Mouse (Mus musculus) hindbrain, embryonic 14.5 days (tissue): ENCODE measurements around the gene Slc25a39. TPM values are rescaled to one million over a fixed set of nuclear protein-coding genes. Genes with fewer than 3 reads are reported as not detected.

Experiments used
- ATAC-seq: fragments of 200-750 bp; cut with Nextera tagmentation; 2 replicates; pipeline ENCODE4 v1.8.0; 2017; ENCODE audit warnings: moderate number of reproducible peaks, mild to moderate bottlenecking, moderate TSS enrichment, moderate library complexity; ENCODE audit not compliant: low FRiP score
- DNase-seq: peaks from one replicate; pipeline ENCODE4 v3.0.0-alpha.2; 2015; ENCODE audit warnings: low spot score
- H3K27ac ChIP-seq: fragments of 300-500 bp; sonication (generic); 2 replicates; pipeline ENCODE4 v1.5.1; 2014; ENCODE audit warnings: mild to moderate bottlenecking, moderate library complexity
- H3K27me3 ChIP-seq: fragments of 300-500 bp; sonication (generic); 2 replicates; pipeline ENCODE4 v1.6.1; 2014; ENCODE audit warnings: mild to moderate bottlenecking, low read length, mixed read lengths; ENCODE audit not compliant: control insufficient read depth, insufficient read depth
- H3K36me3 ChIP-seq: fragments of 300-500 bp; sonication (generic); replicated peaks from 2 replicates; pipeline ENCODE4 v1.6.1; 2014; ENCODE audit not compliant: control insufficient read depth, insufficient read depth
- H3K4me1 ChIP-seq: fragments of 300-500 bp; sonication (generic); replicated peaks from 2 replicates; pipeline ENCODE4 v1.6.1; 2014; ENCODE audit warnings: antibody characterized with exemption, low read length, mixed read lengths; ENCODE audit not compliant: control insufficient read depth, insufficient read depth
- H3K4me2 ChIP-seq: fragments of 300-500 bp; sonication (generic); replicated peaks from 2 replicates; pipeline ENCODE4 v1.6.1; 2014; ENCODE audit warnings: mild to moderate bottlenecking, moderate library complexity
- H3K4me3 ChIP-seq: fragments of 300-500 bp; sonication (generic); replicated peaks from 2 replicates; pipeline ENCODE4 v1.5.1; 2014; ENCODE audit warnings: mild to moderate bottlenecking, low read length
- H3K9ac ChIP-seq: fragments of 300-500 bp; sonication (generic); 2 replicates; pipeline ENCODE4 v1.6.1; 2014
- H3K9me3 ChIP-seq: fragments of 300-500 bp; sonication (generic); 2 replicates; pipeline ENCODE4 v1.6.1; 2016; ENCODE audit warnings: low read length; ENCODE audit not compliant: control insufficient read depth
- WGBS: fragments of 180-500 bp; shearing (Covaris S2); extraction: QIAGEN DNeasy Blood & Tissue Kit; methylation state at CpG from one replicate; pipeline ENCODE4 v1.1.7; 2014; 5-methylcytosine and 5-hydroxymethylcytosine counted together
- polyA plus RNA-seq: library from polyadenylated mRNA; unstranded; fragments of >200 nt; fragmentation: Nextera tagmentation; extraction: Ambion mirVana; gene quantifications from 2 replicates; pipeline ENCODE4 v1.2.1, GENCODE M21; 2014

The Slc25a39 gene
- polyA plus RNA-seq, 1 experiment from 2014 or later: 154 TPM

DNA sequence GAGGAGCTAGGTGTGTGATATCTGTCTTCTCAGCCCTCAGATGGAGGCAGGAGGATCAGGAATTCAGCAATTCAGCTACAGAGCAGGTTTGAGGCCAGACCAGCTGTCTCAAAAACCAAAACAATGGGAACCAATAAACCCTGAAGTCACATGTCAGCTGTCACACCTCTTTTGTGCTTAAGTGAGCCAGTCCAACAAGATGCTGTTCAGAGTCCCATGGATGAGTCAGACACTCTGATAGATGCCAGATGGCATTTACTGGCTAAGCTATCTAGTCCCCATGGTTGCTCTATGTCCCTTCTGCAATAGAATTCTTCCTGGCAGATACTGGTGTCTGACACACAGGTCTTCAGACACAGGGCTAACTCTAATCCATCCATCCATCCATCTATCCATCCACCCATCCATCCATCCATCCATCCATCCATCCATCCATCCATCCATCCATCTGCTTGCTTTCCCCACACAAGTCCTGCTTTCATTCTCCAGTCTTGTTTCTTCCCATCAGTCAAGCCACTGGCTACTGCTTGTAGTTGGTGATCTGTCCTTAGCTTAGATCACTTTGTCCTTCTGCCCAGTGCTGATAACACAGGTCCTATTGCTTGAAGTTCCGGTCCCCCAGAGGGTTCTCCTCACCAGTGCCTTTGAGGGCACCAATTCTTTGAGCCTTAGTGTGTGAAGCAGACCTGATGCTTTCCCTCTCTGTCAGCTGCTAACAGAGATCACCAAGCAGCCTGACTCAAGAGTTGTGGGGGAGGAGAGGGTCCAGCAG is 24.2 kb downstream of the Slc25a39 start:
- no peaks in the 10 kb centered on the region for H3K9me3 ChIP-seq
- no peaks in the 10 kb centered on the region for H3K27me3 ChIP-seq
- no peak overlapping the region for H3K4me3 ChIP-seq
- H3K27ac ChIP-seq: no peak overlapping the region
- H3K4me1 ChIP-seq: no peaks in the 10 kb centered on the region
- H3K9ac ChIP-seq: no peak overlapping the region
- no peaks in the 10 kb centered on the region for H3K36me3 ChIP-seq
- ATAC-seq (no peak), DNase-seq (no peak)
- H3K4me2 ChIP-seq: no peak overlapping the region
- WGBS: 90% methylated on average over 1 of the region's 1 CpGs

DNA sequence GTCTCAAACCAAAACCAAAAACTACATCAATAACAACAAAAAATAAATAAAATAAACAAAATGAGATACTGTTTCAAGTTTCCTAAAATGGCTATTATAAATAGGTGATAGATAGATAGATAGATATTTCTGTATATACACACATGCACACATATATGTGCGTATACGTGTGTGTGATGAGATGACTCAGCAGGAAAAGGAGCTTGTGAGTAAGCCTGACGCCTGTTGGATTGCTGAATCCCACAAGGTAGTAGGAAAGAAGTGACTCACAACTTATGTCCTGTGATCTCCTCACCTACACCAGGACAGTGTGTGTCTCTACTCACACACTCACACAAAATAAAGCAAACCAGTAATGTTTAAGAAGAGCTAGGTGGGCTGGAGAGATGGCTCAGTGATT is 25.0 kb downstream of the Slc25a39 start:
- H3K36me3 ChIP-seq: no peaks in the 10 kb centered on the region
- DNase-seq (no peak), ATAC-seq (no peak)
- no peak overlapping the region for H3K9ac ChIP-seq
- no peaks in the 10 kb centered on the region for H3K9me3 ChIP-seq
- no peak overlapping the region for H3K27ac ChIP-seq
- H3K27me3 ChIP-seq: no peaks in the 10 kb centered on the region
- 92% methylated on average over 3 of the region's 3 CpGs for WGBS
- no peaks in the 10 kb centered on the region for H3K4me1 ChIP-seq
- no peak overlapping the region for H3K4me3 ChIP-seq
- no peak overlapping the region for H3K4me2 ChIP-seq

DNA sequence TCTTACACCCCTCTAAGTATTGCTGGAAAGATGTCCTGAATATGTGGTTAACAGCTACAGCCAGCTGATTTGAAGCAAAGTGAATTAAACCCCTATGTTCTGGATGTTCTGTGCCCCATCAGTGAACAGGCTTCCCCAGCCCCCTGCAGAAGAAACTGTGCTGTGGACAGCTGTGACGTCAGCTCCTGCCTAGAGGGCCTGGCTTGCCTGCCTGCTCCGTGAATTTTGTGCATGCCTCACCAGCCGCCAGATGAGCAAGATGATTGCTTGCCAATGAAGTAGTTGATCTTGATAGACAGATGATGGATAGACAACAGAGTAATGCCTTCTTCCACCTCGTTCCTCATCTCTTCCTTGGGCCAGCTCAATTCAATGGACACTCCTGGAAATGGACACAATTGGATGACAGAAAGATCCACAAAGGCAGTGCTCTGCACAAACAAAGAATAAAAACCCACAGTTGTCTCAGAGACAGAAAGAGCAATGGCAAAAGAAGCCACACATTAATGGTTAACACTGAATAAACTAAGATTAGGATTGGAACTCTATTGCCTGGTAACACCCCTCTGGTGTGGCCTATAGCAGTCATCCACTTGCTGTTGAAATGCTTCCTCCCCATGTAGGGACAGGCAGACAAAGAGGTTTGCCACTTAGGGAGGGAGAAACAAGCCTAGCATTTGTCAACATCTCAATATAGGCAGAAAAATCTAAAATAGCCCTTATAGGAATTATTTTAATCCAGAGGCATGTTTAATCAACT is 26.2 kb downstream of the Slc25a39 start:
- H3K9ac ChIP-seq: no peak overlapping the region
- WGBS: 32% methylated on average over 4 of the region's 4 CpGs
- H3K27ac ChIP-seq: no peak overlapping the region

DNA sequence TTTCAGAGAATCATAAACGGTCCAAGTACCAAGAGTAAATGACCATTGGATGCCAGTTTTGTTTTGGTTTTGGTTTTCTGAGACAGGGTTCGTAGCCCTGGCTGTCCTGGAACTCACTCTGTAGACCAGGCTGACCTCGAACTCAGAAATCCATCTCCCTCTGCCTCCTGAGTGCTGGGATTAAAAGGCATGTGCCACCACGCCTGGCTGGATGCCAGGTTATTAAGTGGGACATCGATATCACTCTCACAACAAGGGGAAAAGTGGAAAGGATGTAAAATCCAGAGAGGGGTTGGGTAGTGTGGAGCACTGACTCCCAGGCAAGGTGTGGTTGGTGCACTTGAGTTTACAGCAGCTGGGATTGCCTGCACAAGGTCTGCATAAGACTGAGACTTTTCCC is 27.7 kb downstream of the Slc25a39 start:
- no peak overlapping the region for H3K4me2 ChIP-seq
- H3K9me3 ChIP-seq: no peaks in the 10 kb centered on the region
- no peak overlapping the region for H3K4me3 ChIP-seq
- H3K36me3 ChIP-seq: no peaks in the 10 kb centered on the region
- H3K9ac ChIP-seq: no peak overlapping the region
- no peak for DNase-seq
- no peak for ATAC-seq
- 81% methylated on average over 5 of the region's 5 CpGs for WGBS
- H3K4me1 ChIP-seq: peaks cover 8% of the 10 kb centered on the region; the same call in 1 of the 2 replicates
- no peaks in the 10 kb centered on the region for H3K27me3 ChIP-seq
- no peak overlapping the region for H3K27ac ChIP-seq

More for the DNA sequence above, 26.2 kb downstream of the Slc25a39 start:
- H3K36me3 ChIP-seq: no peaks in the 10 kb centered on the region
- DNase-seq: no peak
- no peaks in the 10 kb centered on the region for H3K9me3 ChIP-seq
- no peak overlapping the region for H3K4me3 ChIP-seq
- ATAC-seq: no peak
- no peaks in the 10 kb centered on the region for H3K27me3 ChIP-seq
- no peaks in the 10 kb centered on the region for H3K4me1 ChIP-seq
- H3K4me2 ChIP-seq: no peak overlapping the region

DNA sequence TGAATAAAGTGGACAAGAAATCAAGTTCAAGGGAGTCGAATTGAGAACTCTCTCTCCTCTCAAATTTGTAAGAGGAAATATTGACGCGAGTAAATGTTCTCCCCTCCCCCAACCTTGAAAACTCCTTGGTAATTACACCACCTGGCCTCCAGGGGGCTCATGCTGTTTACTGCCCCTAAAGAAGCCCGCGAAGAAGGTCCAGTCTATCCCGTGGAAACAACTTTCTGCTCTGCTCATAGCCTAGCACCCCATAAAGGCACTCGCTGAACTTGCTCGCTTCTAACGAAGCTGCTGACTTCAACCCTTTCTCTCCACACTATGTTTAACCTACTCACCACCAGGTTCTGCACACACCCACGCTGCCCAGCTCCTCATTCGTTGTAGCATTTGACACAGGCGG is 30.6 kb downstream of the Slc25a39 start:
- ATAC-seq (no peak), DNase-seq (no peak)
- Histone ChIP-seq H3K4me3 (no peak overlapping the region), H3K4me2 (no peak overlapping the region), H3K27ac (no peak overlapping the region), H3K27me3 (no peaks in the 10 kb centered on the region), H3K9ac (no peak overlapping the region), H3K9me3 (no peaks in the 10 kb centered on the region), H3K4me1 (peaks cover 8% of the 10 kb centered on the region; the same call in 1 of the 2 replicates), H3K36me3 (no peaks in the 10 kb centered on the region)
- 65% methylated on average over 12 of the region's 12 CpGs for WGBS

DNA sequence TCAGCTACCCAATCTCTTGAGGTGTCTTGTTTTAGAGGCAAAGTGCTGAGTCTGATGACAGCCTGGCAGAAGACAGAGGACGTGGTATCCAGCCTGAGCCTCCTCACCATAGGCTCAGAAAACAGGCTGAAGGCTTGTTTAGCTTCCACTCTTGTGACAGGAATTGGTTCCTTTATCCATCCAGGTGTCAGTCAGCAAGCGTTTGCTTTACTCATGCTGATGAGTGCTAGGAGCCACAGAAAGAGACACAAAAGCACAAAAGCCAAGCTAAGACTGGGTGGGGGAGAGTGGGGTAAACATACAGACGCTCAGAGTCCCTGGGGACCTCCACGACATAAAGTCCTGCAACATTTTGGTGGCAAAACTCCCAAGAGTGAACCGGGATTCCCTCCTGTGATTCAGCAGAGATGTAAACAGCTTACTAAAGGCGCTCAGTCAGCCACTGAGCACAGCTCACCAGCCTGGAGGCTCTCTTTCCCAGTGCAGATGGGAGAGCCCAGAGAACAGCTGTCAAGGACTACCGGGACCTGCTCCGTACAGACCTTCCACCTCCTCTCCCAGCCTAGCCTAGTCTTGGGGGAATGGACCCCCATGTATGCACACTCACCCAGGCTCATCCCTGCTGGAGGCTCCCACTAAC is 31.4 kb downstream of the Slc25a39 start:
- no peaks in the 10 kb centered on the region for H3K27me3 ChIP-seq
- no peak overlapping the region for H3K4me3 ChIP-seq
- H3K27ac ChIP-seq: no peak overlapping the region
- ATAC-seq (no peak), DNase-seq (peak; percentile 26)
- no peak overlapping the region for H3K9ac ChIP-seq
- H3K4me2 ChIP-seq: peak overlapping the region; percentile 39
- no peaks in the 10 kb centered on the region for H3K36me3 ChIP-seq
- 9% methylated on average over 8 of the region's 8 CpGs for WGBS
- peaks cover 8% of the 10 kb centered on the region; the same call in 1 of the 2 replicates for H3K4me1 ChIP-seq
- H3K9me3 ChIP-seq: no peaks in the 10 kb centered on the region

DNA sequence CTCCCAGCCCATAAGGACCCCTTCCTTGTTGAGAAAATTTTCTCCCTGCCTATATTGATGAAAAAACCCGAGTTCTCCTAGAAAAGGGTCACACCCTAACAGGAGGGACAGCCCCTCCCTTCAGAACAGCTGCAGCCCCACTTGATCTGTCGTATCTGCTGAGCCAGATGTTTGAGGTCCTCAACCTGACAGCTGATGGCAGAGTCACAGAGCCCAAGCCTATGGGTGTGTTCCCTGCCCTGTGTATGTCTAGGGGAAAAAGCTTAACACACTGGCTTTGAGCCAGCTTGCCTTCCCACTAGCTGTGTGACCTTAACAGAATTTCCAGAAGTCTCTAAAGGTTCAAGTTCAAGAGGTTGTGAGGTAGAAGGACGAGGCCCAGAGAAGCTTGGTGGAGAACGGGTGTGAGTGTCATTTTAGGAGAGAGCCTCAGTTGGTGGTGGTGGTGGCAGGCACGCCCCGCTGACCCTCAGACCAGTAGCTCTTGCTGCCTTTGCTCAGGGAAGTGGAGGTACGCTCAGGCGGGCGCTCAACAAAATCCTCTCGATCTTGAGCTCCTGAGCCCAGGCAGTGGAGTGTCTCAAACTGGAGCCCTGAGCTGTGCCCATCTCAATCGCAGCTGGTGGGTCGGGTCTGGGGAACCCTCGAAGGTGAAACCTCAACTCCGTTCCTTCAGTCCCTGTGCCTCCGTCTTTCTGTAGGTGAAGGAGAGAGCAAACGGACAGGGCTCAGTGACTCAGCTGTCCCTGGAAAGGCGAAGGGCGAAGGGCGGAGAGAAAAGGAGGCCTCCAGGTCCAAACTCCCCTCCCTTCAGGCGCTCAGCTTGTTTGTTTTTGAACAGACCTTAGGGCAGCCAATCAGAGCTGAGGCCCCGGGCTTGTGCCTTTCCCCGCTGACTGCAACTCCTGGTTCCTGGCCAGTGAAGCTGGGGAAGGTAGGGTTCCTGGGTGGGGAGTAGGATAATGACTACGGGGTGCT is 32.3 kb downstream of the Slc25a39 start:
- Histone ChIP-seq H3K27me3 (no peaks in the 10 kb centered on the region), H3K4me1 (peaks cover 8% of the 10 kb centered on the region; the same call in 1 of the 2 replicates), H3K4me2 (peak overlapping the region; percentile 39), H3K9ac (no peak overlapping the region), H3K27ac (no peak overlapping the region), H3K9me3 (no peaks in the 10 kb centered on the region), H3K4me3 (no peak overlapping the region), H3K36me3 (no peaks in the 10 kb centered on the region)
- DNase-seq (peak; percentile 29), ATAC-seq (no peak)
- 5% methylated on average over 23 of the region's 23 CpGs for WGBS

DNA sequence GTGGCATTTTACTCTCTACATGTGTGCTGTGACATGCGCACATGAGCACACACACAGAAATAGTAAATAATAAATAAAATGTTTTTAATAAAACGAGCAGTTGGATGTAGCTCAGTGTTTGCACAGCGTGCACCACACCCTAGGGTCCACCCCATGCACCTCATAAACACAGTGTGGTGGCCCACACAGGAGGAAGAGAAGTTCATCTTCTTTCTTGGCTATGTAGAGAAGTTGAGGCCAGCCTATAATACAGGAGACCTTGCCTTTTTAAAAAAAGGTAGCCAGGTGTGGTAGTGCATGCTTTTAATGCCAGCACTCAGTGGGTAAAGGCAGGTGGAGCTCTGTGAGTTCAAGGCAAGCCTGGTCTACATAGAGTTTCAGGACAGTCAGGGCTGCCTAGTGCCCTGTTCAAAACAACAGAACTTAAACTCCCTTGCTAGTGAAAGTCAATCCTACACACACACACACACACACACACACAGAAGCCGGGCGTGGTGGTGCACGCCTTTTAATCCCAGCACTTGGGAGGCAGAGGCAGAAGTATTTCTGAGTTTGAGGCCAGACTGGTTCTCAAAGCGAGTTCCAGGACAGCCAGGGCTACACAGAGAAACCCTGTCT is 33.5 kb downstream of the Slc25a39 start:
- Histone ChIP-seq H3K9ac (no peak overlapping the region), H3K4me3 (no peak overlapping the region), H3K4me1 (peaks cover 8% of the 10 kb centered on the region; the same call in 1 of the 2 replicates), H3K9me3 (no peaks in the 10 kb centered on the region), H3K36me3 (no peaks in the 10 kb centered on the region), H3K27ac (no peak overlapping the region), H3K4me2 (no peak overlapping the region), H3K27me3 (no peaks in the 10 kb centered on the region)
- no peak for DNase-seq
- 82% methylated on average over 7 of the region's 7 CpGs for WGBS
- ATAC-seq: no peak
